Mouse (Mus musculus) MEL (cell line): ENCODE results near the gene Gm49486. TPM values are rescaled to one million over a fixed set of nuclear protein-coding genes. Genes with fewer than 3 reads are reported as not detected.
A peak's percentile ranks its signal among the peaks of the same experiment; 100 is the strongest.

Experiments used
- DNase-seq: peaks from one replicate; pipeline ENCODE4 v3.0.0; 2011; ENCODE audit warnings: low read depth, low spot score
- H3K27ac ChIP-seq: 2 replicates; pipeline ENCODE4 v1.5.1; 2012; ENCODE audit warnings: low read depth, mild to moderate bottlenecking, control low read depth, low read length, moderate library complexity; ENCODE audit not compliant: control insufficient read depth
- H3K27me3 ChIP-seq, 2 experiments: fragments of 150-350 bp in 1 of 2; sonication (generic) in 1 of 2; 2 replicates each; pipeline ENCODE4 v1.6.1; 2012; ENCODE audit warnings: low read length in 2 of 2, mild to moderate bottlenecking in 2 of 2, improper control_type of control experiment in 1 of 2, moderate library complexity in 1 of 2; ENCODE audit not compliant: insufficient read depth in 2 of 2, control insufficient read depth in 1 of 2
- H3K36me3 ChIP-seq, 2 experiments: 2 replicates each; pipeline ENCODE4 v1.6.1; 2012 to 2014; ENCODE audit warnings: low read length in 2 of 2, improper control_type of control experiment in 1 of 2, inconsistent platforms in 1 of 2, mild to moderate bottlenecking in 1 of 2; ENCODE audit not compliant: insufficient read depth in 2 of 2, control insufficient read depth in 1 of 2
- H3K4me1 ChIP-seq, 2 experiments: fragments of 150-350 bp in 1 of 2; sonication (generic) in 1 of 2; 2 replicates each; pipeline ENCODE4 v1.6.1; 2012; ENCODE audit warnings: low read length in 2 of 2, improper control_type of control experiment in 1 of 2, mild to moderate bottlenecking in 1 of 2; ENCODE audit not compliant: insufficient read depth in 2 of 2, control insufficient read depth in 1 of 2
- H3K4me3 ChIP-seq, 2 experiments: fragments of 150-350 bp in 1 of 2; sonication (generic) in 1 of 2; 2 replicates each; pipeline ENCODE4 v1.5.1; 2012; ENCODE audit warnings: low read depth in 2 of 2, low read length in 2 of 2, mild to moderate bottlenecking in 2 of 2, moderate library complexity in 2 of 2, control low read depth in 1 of 2, improper control_type of control experiment in 1 of 2; ENCODE audit not compliant: control insufficient read depth in 1 of 2, insufficient read depth in 1 of 2
- H3K79me2 ChIP-seq: 2 replicates; pipeline ENCODE4 v1.6.1; 2012; ENCODE audit warnings: mild to moderate bottlenecking, low read length, moderate library complexity; ENCODE audit not compliant: control insufficient read depth, poor library complexity, insufficient read depth
- H3K9ac ChIP-seq: 2 replicates; pipeline ENCODE4 v1.6.1; 2012; ENCODE audit warnings: low read depth, mild to moderate bottlenecking, control low read depth, low read length, moderate library complexity; ENCODE audit not compliant: control insufficient read depth, poor library complexity, severe bottlenecking
- H3K9me3 ChIP-seq: fragments of 150-350 bp; sonication (generic); replicated peaks from 2 replicates; pipeline ENCODE4 v1.6.1; 2012; ENCODE audit warnings: mild to moderate bottlenecking, low read length, improper control_type of control experiment, moderate library complexity; ENCODE audit not compliant: insufficient read depth
- BHLHE40 ChIP-seq: IDR thresholded peaks from 2 replicates; pipeline ENCODE4 v1.6.1; 2012; ENCODE audit warnings: low read depth, mild to moderate bottlenecking, inconsistent platforms, low read length, improper control_type of control experiment, borderline replicate concordance
- E2F4 ChIP-seq: IDR thresholded peaks from 2 replicates; pipeline ENCODE4 v1.6.1; 2011; ENCODE audit warnings: low read depth, low read length, improper control_type of control experiment, borderline replicate concordance
- ELF1 ChIP-seq: IDR thresholded peaks from 2 replicates; pipeline ENCODE4 v1.6.1; 2014; ENCODE audit warnings: low read depth, mild to moderate bottlenecking, inconsistent platforms, low read length, improper control_type of control experiment, moderate library complexity
- EP300 ChIP-seq, 2 experiments: IDR thresholded peaks; 2 replicates each; pipeline ENCODE4 v1.6.1; 2011; ENCODE audit warnings: improper control_type of control experiment in 2 of 2, low read length in 2 of 2, low read depth in 1 of 2, mild to moderate bottlenecking in 1 of 2
- ETS1 ChIP-seq: IDR thresholded peaks from 2 replicates; pipeline ENCODE4 v1.6.1; 2012; ENCODE audit warnings: low read depth, mild to moderate bottlenecking, inconsistent platforms, low read length, improper control_type of control experiment, moderate library complexity
- GABPA ChIP-seq: IDR thresholded peaks from 2 replicates; pipeline ENCODE4 v1.6.1; 2012; ENCODE audit warnings: low read depth, mild to moderate bottlenecking, inconsistent platforms, low read length, improper control_type of control experiment, moderate library complexity
- GATA1 ChIP-seq: IDR thresholded peaks from 2 replicates; pipeline ENCODE4 v1.6.1; 2011; ENCODE audit warnings: low read depth, low read length, improper control_type of control experiment
- HCFC1 ChIP-seq: IDR thresholded peaks from 2 replicates; pipeline ENCODE4 v1.6.1; 2012; ENCODE audit warnings: low read depth, mild to moderate bottlenecking, inconsistent platforms, low read length, improper control_type of control experiment, moderate library complexity
- JUND ChIP-seq: IDR thresholded peaks from 2 replicates; pipeline ENCODE4 v1.6.1; 2011; ENCODE audit warnings: low read depth, mild to moderate bottlenecking, improper control_type of control experiment, low read length
- MAX ChIP-seq: IDR thresholded peaks from 2 replicates; pipeline ENCODE4 v1.6.1; 2011; ENCODE audit warnings: low read length, improper control_type of control experiment
- MAZ ChIP-seq: IDR thresholded peaks from 2 replicates; pipeline ENCODE4 v1.6.1; 2012; ENCODE audit warnings: low read depth, mild to moderate bottlenecking, inconsistent platforms, low read length, improper control_type of control experiment
- MEF2A ChIP-seq: IDR thresholded peaks from 2 replicates; pipeline ENCODE4 v1.6.1; 2014; ENCODE audit warnings: low read depth, mild to moderate bottlenecking, inconsistent platforms, low read length, improper control_type of control experiment; ENCODE audit not compliant: poor library complexity, insufficient replicate concordance, severe bottlenecking; ENCODE audit errors: extremely low read depth
- MXI1 ChIP-seq: IDR thresholded peaks from 2 replicates; pipeline ENCODE4 v1.6.1; 2011; ENCODE audit warnings: mild to moderate bottlenecking, low read depth, low read length, improper control_type of control experiment
- MYB ChIP-seq: IDR thresholded peaks from 2 replicates; pipeline ENCODE4 v1.6.1; 2011; ENCODE audit warnings: mild to moderate bottlenecking, low read depth, low read length, improper control_type of control experiment
- MYC ChIP-seq: IDR thresholded peaks from 2 replicates; pipeline ENCODE4 v1.6.1; 2011; ENCODE audit warnings: low read depth, mild to moderate bottlenecking, low read length, improper control_type of control experiment, moderate library complexity
- NELFE ChIP-seq: IDR thresholded peaks from 2 replicates; pipeline ENCODE4 v1.6.1; 2011; ENCODE audit warnings: low read depth, low read length, improper control_type of control experiment
- NRF1 ChIP-seq: IDR thresholded peaks from 2 replicates; pipeline ENCODE4 v1.6.1; 2014; ENCODE audit warnings: low read depth, mild to moderate bottlenecking, inconsistent platforms, low read length, improper control_type of control experiment, moderate library complexity; ENCODE audit not compliant: poor library complexity, insufficient read depth, severe bottlenecking
- POLR2A ChIP-seq, 2 experiments: IDR thresholded peaks; 2 replicates each; pipeline ENCODE4 v1.6.1; 2011 to 2012; ENCODE audit warnings: low read length in 2 of 2, mild to moderate bottlenecking in 2 of 2, control low read depth in 1 of 2, improper control_type of control experiment in 1 of 2, low read depth in 1 of 2, moderate library complexity in 1 of 2; ENCODE audit not compliant: control insufficient read depth in 1 of 2, insufficient read depth in 1 of 2, poor library complexity in 1 of 2
- POLR2AphosphoS2 ChIP-seq: IDR thresholded peaks from 2 replicates; pipeline ENCODE4 v1.6.1; 2011; ENCODE audit warnings: low read length, improper control_type of control experiment
- RCOR1 ChIP-seq: IDR thresholded peaks from 2 replicates; pipeline ENCODE4 v1.6.1; 2012; ENCODE audit warnings: low read depth, mild to moderate bottlenecking, inconsistent platforms, low read length, improper control_type of control experiment
- SIN3A ChIP-seq: IDR thresholded peaks from 2 replicates; pipeline ENCODE4 v1.6.1; 2012; ENCODE audit warnings: low read length, improper control_type of control experiment, inconsistent platforms
- SMC3 ChIP-seq: IDR thresholded peaks from 2 replicates; pipeline ENCODE4 v1.6.1; 2011; ENCODE audit warnings: low read depth, low read length, improper control_type of control experiment
- TAL1 ChIP-seq: IDR thresholded peaks from 2 replicates; pipeline ENCODE4 v1.6.1; 2012; ENCODE audit warnings: mild to moderate bottlenecking, inconsistent platforms, low read length, moderate library complexity, mixed read lengths
- TBP ChIP-seq: IDR thresholded peaks from 2 replicates; pipeline ENCODE4 v1.8.0; 2011; ENCODE audit warnings: low read depth, low read length, improper control_type of control experiment
- TCF12 ChIP-seq: IDR thresholded peaks from 2 replicates; pipeline ENCODE4 v1.6.1; 2014; ENCODE audit warnings: low read depth, mild to moderate bottlenecking, inconsistent platforms, low read length, improper control_type of control experiment, moderate library complexity
- UBTF ChIP-seq: IDR thresholded peaks from 2 replicates; pipeline ENCODE4 v1.6.1; 2012; ENCODE audit warnings: low read depth, mild to moderate bottlenecking, inconsistent platforms, low read length, improper control_type of control experiment, moderate library complexity, borderline replicate concordance; ENCODE audit not compliant: insufficient read depth
- USF1 ChIP-seq: IDR thresholded peaks from 2 replicates; pipeline ENCODE4 v1.6.1; 2014; ENCODE audit warnings: low read depth, mild to moderate bottlenecking, inconsistent platforms, low read length, improper control_type of control experiment, moderate library complexity
- ZKSCAN1 ChIP-seq: IDR thresholded peaks from 2 replicates; pipeline ENCODE4 v1.6.1; 2012; ENCODE audit warnings: low read depth, mild to moderate bottlenecking, inconsistent platforms, low read length, improper control_type of control experiment, moderate library complexity
- ZMIZ1 ChIP-seq: IDR thresholded peaks from 2 replicates; pipeline ENCODE4 v1.6.1; 2012; ENCODE audit warnings: low read depth, mild to moderate bottlenecking, inconsistent platforms, low read length, improper control_type of control experiment, moderate library complexity
- ZNF384 ChIP-seq: IDR thresholded peaks from 2 replicates; pipeline ENCODE4 v1.6.1; 2012; ENCODE audit warnings: low read depth, mild to moderate bottlenecking, inconsistent platforms, low read length, improper control_type of control experiment
- polyA plus RNA-seq, 2 experiments: library from polyadenylated mRNA; stranded (reverse) in 1 of 2; unstranded in 1 of 2; fragments of >175 nt in 1 of 2; fragments of >200 nt in 1 of 2; gene quantifications; 2 replicates each; pipeline versions ENCODE4 v1.2.1 to v1.2.4; 2012; ENCODE audit warnings: low replicate concordance in 2 of 2, low read depth in 1 of 2; ENCODE audit not compliant: insufficient read length in 2 of 2, insufficient read depth in 1 of 2, missing spikeins in 1 of 2
- total RNA-seq: library from RNA; depleted of rRNA; stranded (reverse); fragments of 300-350 nt; gene quantifications from 2 replicates; pipeline ENCODE4 v1.2.3, GENCODE M21; 2012

Gm49486 gene
- total and polyA plus RNA-seq, 3 experiments, result 0.12 to 0.46 TPM; not detected in 1

DNA sequence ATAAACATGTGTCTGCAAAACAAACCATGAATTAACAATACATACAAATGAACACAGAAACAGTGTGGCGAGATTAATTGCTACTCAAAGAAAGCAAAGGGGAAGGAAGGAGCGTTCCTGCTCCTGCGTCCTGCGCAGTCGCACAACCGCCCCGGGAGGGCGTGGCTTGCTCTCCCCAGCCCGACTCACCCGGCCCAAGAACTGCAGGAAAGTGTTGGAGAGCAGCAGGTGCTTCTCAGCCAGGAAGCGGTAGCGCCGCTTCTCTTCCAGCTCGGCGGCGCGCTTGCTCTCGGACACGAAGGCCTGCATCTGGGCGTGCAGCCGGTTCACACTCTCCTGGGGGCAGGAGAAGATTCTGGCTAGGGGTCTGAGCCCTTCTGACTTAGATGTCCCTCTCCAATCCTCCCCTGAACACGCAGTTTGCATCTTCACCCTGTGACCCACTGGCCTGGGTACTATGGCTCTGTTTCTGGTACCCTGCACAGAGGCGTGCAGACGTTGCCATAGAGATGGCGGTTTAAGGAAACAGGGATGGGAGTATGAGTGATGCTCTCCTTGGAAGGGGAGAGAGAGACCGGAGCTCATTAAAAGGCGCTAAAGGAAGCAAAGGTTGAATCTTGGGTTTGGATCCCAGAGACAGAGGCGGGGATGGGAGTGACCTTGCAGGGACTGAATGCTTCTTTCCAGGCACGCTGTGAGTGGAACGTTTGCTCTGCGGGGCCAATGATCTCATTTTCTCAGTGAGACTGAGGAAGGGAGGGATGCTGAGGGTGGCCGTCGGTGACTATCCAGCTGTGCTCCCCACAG, 41.3 kb downstream of the Gm49486 start:
- H3K27me3 ChIP-seq, result no peaks in the 10 kb centered on the region
- peak overlapping the region; percentile 69 for H3K9ac ChIP-seq
- H3K27ac ChIP-seq, result peak overlapping the region; percentile 62
- no peaks in the 10 kb centered on the region for H3K36me3 ChIP-seq
- DNase-seq, result peak; percentile 94
- no peaks in the 10 kb centered on the region for H3K9me3 ChIP-seq
- peak; percentile 57 for TF ChIP-seq HCFC1
- 0 out of 2 replicates have a peak, but pooled peaks have one; percentile 4 for TF ChIP-seq ETS1
- TF ChIP-seq USF1, result no peak
- TF ChIP-seq TBP, result peak; percentile 66
- TF ChIP-seq ZMIZ1, result no peak; the same call in 1 of the 2 replicates
- 0 out of 2 replicates have a peak, but pooled peaks have one; percentile 18 for TF ChIP-seq BHLHE40
- TF ChIP-seq UBTF, result no peak
- peak; percentile 84 for TF ChIP-seq NELFE
- TF ChIP-seq ZNF384, result no peak
- TF ChIP-seq MXI1, result peak; percentile 53; the same call in 1 of the 2 replicates
- TF ChIP-seq SMC3, result no peak; the same call in 1 of the 2 replicates
- peak; percentile 71; the same call in 1 of the 2 replicates for TF ChIP-seq POLR2AphosphoS2
- no peak for TF ChIP-seq MEF2A
- TF ChIP-seq MAX, result peak; percentile 16; the same call in 1 of the 2 replicates
- peak; percentile 92 for TF ChIP-seq NRF1
- TF ChIP-seq MYC, result peak; percentile 44
- peak; percentile 79 to 91 for TF ChIP-seq POLR2A (IDR thresholded peaks at IDR 0.05; ENCODE audit: control insufficient read depth in 1 of 2, insufficient read depth in 1 of 2, low read depth in 1 of 2, low read length in 2 of 2, poor library complexity in 1 of 2)
- TF ChIP-seq TCF12, result no peak; the same call in 1 of the 2 replicates
- no peak for TF ChIP-seq JUND
- 0 out of 2 replicates have a peak, but pooled peaks have one; percentile 11 for TF ChIP-seq RCOR1
- TF ChIP-seq E2F4, result 0 out of 2 replicates have a peak, but pooled peaks have one; percentile 34
- TF ChIP-seq GATA1, result no peak
- TF ChIP-seq EP300 (IDR thresholded peaks at IDR 0.05; ENCODE audit: low read depth in 1 of 2, low read length in 2 of 2), result 0 out of 4 replicates have a peak, but pooled peaks of 1 of the 2 experiments have one; percentile 11
- no peak for TF ChIP-seq GABPA
- peak; percentile 60 for TF ChIP-seq SIN3A
- no peak for TF ChIP-seq TAL1
- no peak for TF ChIP-seq MYB
- TF ChIP-seq MAZ, result no peak
- TF ChIP-seq ELF1, result peak; percentile 55; the same call in 1 of the 2 replicates
- TF ChIP-seq ZKSCAN1, result no peak
- peak overlapping the region; percentile 57 to 81 for H3K4me3 ChIP-seq
- no peaks in the 10 kb centered on the region; the same call in 1 of the 2 replicates for H3K79me2 ChIP-seq
- H3K4me1 ChIP-seq, result no peaks in the 10 kb centered on the region
